Mouse (Mus musculus) brown adipose tissue, adult 24 weeks (tissue): Measurements from ENCODE around the gene Acoxl. TPM values are rescaled to one million over a fixed set of nuclear protein-coding genes. Genes with fewer than 3 reads are reported as not detected.

Experiments
- H3K27ac ChIP-seq: fragments of 200-500 bp; replicated peaks from 2 replicates; pipeline ENCODE4 v1.5.1; 2012; ENCODE audit warnings: low read depth, mild to moderate bottlenecking, low read length
- H3K4me1 ChIP-seq: fragments of 200-500 bp; 2 replicates; pipeline ENCODE4 v1.6.1; 2012; ENCODE audit warnings: low read length, mixed read lengths; ENCODE audit not compliant: control insufficient read depth, insufficient read depth, insufficient read length
- H3K4me3 ChIP-seq: fragments of 200-500 bp; 2 replicates; pipeline ENCODE4 v1.5.1; 2012; ENCODE audit warnings: low read depth, mild to moderate bottlenecking, low read length, moderate library complexity; ENCODE audit not compliant: insufficient read depth
- polyA plus RNA-seq: library from polyadenylated mRNA; stranded (reverse); fragments of >200 nt; gene quantifications from 2 replicates; pipeline ENCODE4 v1.2.4, GENCODE M21; 2012; ENCODE audit not compliant: missing spikeins, insufficient read depth, insufficient read length

Acoxl gene
- polyA plus RNA-seq, 1 experiment, result 0.67 TPM

GRCm38 (mm10) chr2:128060680-128061287 lies 222.1 kb downstream of the Acoxl start:
- H3K4me1 ChIP-seq, result no peaks in the 10 kb centered on the region
- H3K4me3 ChIP-seq, result no peak overlapping the region
- H3K27ac ChIP-seq, result no peak overlapping the region

GRCm38 (mm10) chr2:128061491-128061890 lies 222.8 kb downstream of the Acoxl start:
- H3K4me1 ChIP-seq, result no peaks in the 10 kb centered on the region
- no peak overlapping the region for H3K4me3 ChIP-seq
- no peak overlapping the region for H3K27ac ChIP-seq

DNA sequence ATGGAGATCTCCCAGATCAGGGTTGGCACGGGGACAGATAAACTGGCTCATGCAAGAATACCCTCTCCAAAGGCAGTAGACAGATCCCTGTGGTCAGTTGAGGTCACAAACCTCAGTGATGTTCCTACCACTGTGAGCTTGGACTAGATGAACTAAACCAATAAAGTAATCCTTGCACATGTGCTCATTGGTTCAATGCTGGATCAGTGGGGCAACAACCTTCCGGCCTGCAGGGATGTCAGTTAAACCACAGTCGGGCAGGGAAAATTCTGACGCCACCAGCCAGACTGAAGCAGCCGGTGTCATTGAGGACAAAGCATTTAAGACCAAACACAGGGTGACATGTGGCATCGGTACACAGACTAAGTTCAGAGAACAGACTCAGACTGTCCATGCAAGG lies 224.1 kb downstream of the Acoxl start:
- Histone ChIP-seq H3K4me1 (no peaks in the 10 kb centered on the region), H3K4me3 (no peak overlapping the region), H3K27ac (no peak overlapping the region)

DNA sequence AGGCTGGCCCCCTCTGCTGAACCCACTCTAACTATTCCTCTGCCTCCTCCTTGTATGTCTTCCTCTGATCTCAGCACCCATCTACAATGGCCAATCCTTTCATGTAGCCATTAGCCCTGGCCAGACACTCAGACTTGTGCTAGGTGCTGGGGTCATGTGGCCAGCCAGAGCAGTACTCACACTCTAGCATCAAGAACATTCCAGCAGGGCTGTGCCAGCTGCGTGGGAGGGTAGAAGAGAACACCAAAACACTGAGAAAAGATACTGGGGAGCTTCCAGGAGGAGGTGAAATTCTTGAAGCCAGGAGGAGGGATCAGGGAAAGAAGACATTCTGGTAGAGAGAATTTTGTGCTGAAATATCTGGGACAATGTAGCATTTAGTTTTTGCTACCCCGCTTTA lies 226.3 kb downstream of the Acoxl start:
- Histone ChIP-seq H3K27ac (no peak overlapping the region), H3K4me1 (no peaks in the 10 kb centered on the region), H3K4me3 (no peak overlapping the region)

GRCm38 (mm10) chr2:128065576-128065975 lies 226.9 kb downstream of the Acoxl start:
- H3K27ac ChIP-seq, result no peak overlapping the region
- no peak overlapping the region for H3K4me3 ChIP-seq
- H3K4me1 ChIP-seq, result no peaks in the 10 kb centered on the region

DNA sequence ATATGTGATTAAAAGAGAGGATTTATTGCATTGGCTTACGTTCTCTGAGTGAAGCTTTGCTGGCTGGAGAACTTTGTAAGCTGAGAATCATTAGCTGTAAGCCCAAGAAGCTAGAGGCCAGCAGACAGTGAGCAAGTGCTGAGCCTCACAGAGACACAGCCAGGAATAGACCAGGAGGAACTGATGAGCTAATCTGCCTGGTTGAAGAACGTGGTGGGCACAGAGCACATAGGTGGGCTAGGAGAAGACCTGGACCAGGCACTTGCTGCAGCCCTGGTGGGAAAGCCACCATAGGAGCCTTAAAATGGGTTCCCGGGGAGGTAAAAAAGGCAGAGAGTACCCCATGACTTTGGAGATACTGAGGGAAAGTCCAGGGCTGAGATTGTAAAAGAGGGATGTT lies 228.5 kb downstream of the Acoxl start:
- H3K27ac ChIP-seq, result no peak overlapping the region
- no peak overlapping the region for H3K4me3 ChIP-seq
- H3K4me1 ChIP-seq, result no peaks in the 10 kb centered on the region

- Histone ChIP-seq H3K4me1 (no peaks in the 10 kb centered on the region), H3K27ac (no peak overlapping the region), H3K4me3 (no peak overlapping the region)
Measured at GRCm38 (mm10) chr2:128067596-128067995, 228.9 kb downstream of the Acoxl start.

DNA sequence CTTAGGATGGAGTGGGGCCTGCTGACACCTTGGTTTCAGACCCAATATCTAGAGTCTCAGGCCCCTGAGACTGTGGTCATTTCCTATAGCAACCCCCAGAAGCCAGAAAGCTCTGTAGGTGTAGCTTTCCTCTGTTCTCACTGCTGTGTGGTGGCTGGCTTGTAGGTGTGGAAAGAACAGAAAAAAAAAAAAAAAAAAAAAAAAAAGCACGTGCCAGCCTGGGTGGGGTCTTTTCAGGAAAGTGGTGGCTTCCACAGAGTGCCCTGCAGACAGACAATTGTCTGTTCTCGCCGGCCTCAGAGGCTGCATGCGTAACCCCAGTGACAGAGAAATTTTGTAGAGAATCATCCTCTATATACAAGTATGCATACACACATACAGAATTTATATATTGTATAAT lies 229.5 kb downstream of the Acoxl start:
- Histone ChIP-seq H3K4me1 (no peaks in the 10 kb centered on the region), H3K4me3 (no peak overlapping the region), H3K27ac (no peak overlapping the region)

GRCm38 (mm10) chr2:128069025-128069424 lies 230.3 kb downstream of the Acoxl start:
- Histone ChIP-seq H3K4me3 (no peak overlapping the region), H3K4me1 (no peaks in the 10 kb centered on the region), H3K27ac (no peak overlapping the region)

GRCm38 (mm10) chr2:128071791-128072190 lies 233.1 kb downstream of the Acoxl start:
- Histone ChIP-seq H3K4me1 (no peaks in the 10 kb centered on the region), H3K27ac (no peak overlapping the region)

GRCm38 (mm10) chr2:128072944-128073343 lies 234.3 kb downstream of the Acoxl start:
- Histone ChIP-seq H3K4me1 (no peaks in the 10 kb centered on the region), H3K27ac (no peak overlapping the region), H3K4me3 (no peak overlapping the region)

More at GRCm38 (mm10) chr2:128071791-128072190, 233.1 kb downstream of the Acoxl start:
- no peak overlapping the region for H3K4me3 ChIP-seq

DNA sequence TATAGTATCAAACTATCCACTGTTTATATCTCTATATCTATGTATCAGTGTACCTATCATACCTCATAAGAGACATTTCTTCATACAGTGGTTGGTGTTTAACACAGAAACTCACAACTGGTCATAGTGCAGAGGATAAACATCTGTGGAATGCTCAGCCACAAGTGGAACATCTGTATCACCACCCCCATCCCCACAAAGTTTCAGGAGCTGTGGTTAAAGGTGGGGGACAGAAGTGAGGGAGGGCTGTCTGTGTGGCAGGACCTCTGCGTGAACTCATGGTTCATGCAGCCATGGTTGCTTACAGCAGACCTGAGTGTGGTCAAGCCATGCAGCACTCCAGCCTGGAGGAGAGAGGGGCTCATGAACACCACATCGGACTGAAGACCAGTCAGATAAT lies 234.9 kb downstream of the Acoxl start:
- H3K27ac ChIP-seq, result no peak overlapping the region
- H3K4me1 ChIP-seq, result no peaks in the 10 kb centered on the region
- no peak overlapping the region for H3K4me3 ChIP-seq

DNA sequence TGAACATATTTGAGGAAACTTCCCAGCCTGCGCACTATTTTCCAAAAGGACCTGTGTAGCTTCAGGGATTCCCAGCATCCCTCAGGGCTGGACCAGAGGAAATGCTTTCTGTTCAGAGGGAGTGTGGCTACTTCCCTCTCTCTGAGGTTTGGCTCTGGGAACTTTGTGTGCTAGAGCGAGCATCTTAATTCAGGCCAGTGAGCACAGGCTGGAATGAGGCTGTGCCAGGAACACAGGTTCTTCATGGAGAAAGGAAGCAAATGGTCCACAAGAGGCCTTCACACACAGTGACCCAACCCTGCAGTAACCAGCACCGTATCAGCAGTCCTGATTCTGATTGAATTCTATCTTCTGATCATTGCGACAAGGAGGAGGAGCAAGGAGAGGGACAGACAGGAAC lies 238.3 kb downstream of the Acoxl start:
- H3K4me1 ChIP-seq, result no peaks in the 10 kb centered on the region
- no peak overlapping the region for H3K4me3 ChIP-seq
- no peak overlapping the region for H3K27ac ChIP-seq

GRCm38 (mm10) chr2:128078859-128079258 lies 240.2 kb downstream of the Acoxl start:
- Histone ChIP-seq H3K4me3 (no peak overlapping the region), H3K4me1 (no peaks in the 10 kb centered on the region), H3K27ac (no peak overlapping the region)

- Histone ChIP-seq H3K4me3 (no peak overlapping the region), H3K27ac (no peak overlapping the region), H3K4me1 (no peaks in the 10 kb centered on the region)
Measured at GRCm38 (mm10) chr2:128079316-128079715, 240.6 kb downstream of the Acoxl start.

DNA sequence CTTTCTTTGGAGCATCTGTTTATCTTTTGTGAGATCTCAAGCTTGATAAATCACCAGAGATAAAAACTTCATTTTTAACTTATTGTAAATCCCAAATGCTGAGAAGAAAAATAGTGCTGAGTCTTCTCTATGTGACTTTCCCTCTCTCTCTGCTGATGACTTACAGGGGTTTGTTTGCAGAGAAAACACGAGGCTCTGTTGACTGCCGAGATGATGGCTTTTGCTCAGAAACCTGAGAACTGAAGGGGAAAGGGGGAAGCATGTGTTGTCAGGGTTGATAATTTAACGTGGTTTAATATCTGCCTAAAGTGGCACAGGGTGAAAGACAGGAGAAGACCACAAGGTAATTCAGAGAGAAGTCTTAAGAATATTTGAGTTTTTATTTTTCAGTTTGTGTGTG lies 245.2 kb downstream of the Acoxl start:
- Histone ChIP-seq H3K4me3 (no peak overlapping the region), H3K27ac (no peak overlapping the region), H3K4me1 (peaks cover 3% of the 10 kb centered on the region; the same call in 1 of the 2 replicates)
